Comparison of ENCODE assay signal across 33 mouse cellular contexts in the genomic region with DNA sequence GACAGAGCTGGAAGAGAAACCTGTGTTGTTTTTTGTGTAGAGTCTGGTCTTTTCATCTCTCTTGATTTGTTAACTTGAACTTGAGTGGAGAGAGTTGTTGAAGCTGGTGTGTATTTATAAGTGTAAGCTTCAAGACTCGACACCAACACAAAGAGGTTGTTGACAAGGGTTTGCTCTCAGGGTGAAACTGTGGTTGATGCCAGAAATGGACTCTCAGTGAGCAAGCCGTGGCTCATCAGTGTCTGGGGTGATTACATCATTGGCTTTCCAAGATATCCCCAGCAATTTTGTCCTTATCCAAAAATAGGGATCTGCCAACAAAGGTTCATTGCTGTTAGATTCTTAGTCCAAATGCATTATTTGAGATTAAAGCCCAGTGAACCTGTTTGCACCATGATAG. TPM values are rescaled to one million over a fixed set of nuclear protein-coding genes. Genes with fewer than 3 reads are reported as not detected.
"Had no signal": no experiment of that assay in that cellular context is flagged by ENCODE, and none has a peak within 500 bp of the region (broad histone marks: within the 10 kb centered on the region; RNA-seq: fewer than 3 reads in every experiment).

No protein-coding gene starts in this region.

- DNase-seq: heart, postnatal 10 days; heart, postnatal 14 days; heart, postnatal 36 days; heart, postnatal 4 days; kidney, adult 11 months; kidney, adult 18-20 months; kidney, adult 2 months; kidney, adult 8-10 months; kidney, adult 9 months; kidney, postnatal 10 days; kidney, postnatal 14 days; kidney, postnatal 25 days; kidney, postnatal 36 days; layer of hippocampus, adult 9-11 months; layer of hippocampus, postnatal 36 days had no signal

RNA-seq across cellular contexts. Expression of gene Cldn20, which starts 55.8 kb away (rescaled TPM):
- total RNA-seq: heart, postnatal 10 days; heart, postnatal 14 days; heart, postnatal 25 days; heart, postnatal 36 days; heart, postnatal 4 days; hematopoietic stem cell, adult 5-6 weeks; layer of hippocampus, adult 8-10 months; layer of hippocampus, postnatal 14 days; layer of hippocampus, postnatal 25 days had no signal
- polyA plus RNA-seq: heart, embryonic 11.5 days; heart, embryonic 12.5 days; heart, embryonic 13.5 days; heart, embryonic 14.5 days; heart, postnatal 0 days; hindbrain, embryonic 10.5 days; hindbrain, embryonic 11.5 days; hindbrain, embryonic 16.5 days; inflammation-experienced regulatory T-cells, adult 6 months; intestine, embryonic 14.5 days; intestine, embryonic 15.5 days; intestine, postnatal 0 days; kidney, embryonic 16.5 days had no signal
